Comparison of ENCODE assay signal across 7 mouse cellular contexts in the genomic region with DNA sequence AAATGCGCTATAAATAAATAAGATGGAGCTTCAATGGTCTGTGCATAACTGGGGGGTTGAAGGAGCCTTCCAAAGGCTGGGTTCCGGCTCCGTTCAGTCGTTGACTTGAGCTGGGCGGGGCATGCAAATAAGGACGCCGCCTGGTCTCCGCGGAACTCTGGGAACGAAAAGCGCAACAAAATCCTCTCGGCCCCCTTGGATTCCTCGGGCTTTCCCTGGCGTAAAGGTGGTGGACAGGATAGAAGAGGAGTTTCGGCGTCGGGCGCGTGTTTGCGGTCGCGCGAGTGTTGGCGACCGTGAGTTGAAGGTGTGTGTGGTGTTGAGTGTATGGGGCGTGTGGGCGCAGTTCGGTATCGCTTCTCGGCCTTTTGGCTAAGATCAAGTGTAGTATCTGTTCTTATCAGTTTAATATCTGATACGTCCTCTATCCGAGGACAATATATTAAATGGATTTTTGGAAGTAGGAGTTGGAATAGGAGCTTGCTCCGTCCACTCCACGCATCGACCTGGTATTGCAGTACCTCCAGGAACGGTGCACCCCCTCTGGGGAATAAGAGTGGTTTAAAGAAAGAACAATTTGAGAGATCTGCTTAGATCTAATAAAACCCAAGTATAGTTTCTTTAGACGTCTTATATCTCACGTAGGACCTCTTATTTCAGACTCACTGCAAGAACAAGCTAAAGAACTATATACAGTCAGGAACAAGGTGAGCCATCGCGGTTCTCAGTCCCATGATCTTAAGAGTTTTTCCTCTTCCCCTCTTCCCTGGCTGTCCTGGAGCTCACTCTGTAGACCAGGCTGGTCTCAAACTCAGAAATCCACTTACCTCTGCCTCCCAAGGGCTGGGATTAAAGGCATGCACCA. TPM values are rescaled to one million over a fixed set of nuclear protein-coding genes. Genes with fewer than 3 reads are reported as not detected.
DNase-seq lines count a peak whose midpoint lies in the region; ATAC-seq and TF ChIP-seq lines count a peak whose summit lies in the region.
"Not testable (repeated sequence)": the region's sequence is repeated elsewhere in the genome, so short reads cannot be mapped to it uniquely, and the experiment has no call there.

No protein-coding gene starts in this region.

- not testable (repeated sequence) for H3K36me3 ChIP-seq in embryonic facial prominence, embryonic 10.5 days (replicated peaks); intestine, postnatal 0 days (ENCODE audit: control insufficient read depth, insufficient read depth); limb, embryonic 10.5 days; midbrain, embryonic 13.5 days

- peak overlapping the region; percentile 97 for H3K27ac ChIP-seq in embryonic facial prominence, embryonic 10.5 days (replicated peaks)
- peak overlapping the region; percentile 89 for H3K27ac ChIP-seq in intestine, postnatal 0 days (ENCODE audit: low read depth, low read length)
- H3K27ac ChIP-seq in limb, embryonic 10.5 days = peak overlapping the region; percentile 96
- H3K27ac ChIP-seq in midbrain, embryonic 13.5 days = peak overlapping the region; percentile 96

- H3K27me3 ChIP-seq in embryonic facial prominence, embryonic 10.5 days (replicated peaks; ENCODE audit: low read depth, poor library complexity, severe bottlenecking); intestine, postnatal 0 days (replicated peaks; ENCODE audit: control insufficient read depth, insufficient read depth, low read length); limb, embryonic 10.5 days (ENCODE audit: low read depth, poor library complexity, severe bottlenecking); midbrain, embryonic 13.5 days: not testable (repeated sequence)

- H3K9ac ChIP-seq in intestine, postnatal 0 days (ENCODE audit: low read depth, low read length) = peak overlapping the region; percentile 79
- H3K9ac ChIP-seq in midbrain, embryonic 13.5 days (replicated peaks) = peak overlapping the region; percentile 71

- peak; percentile 90 for DNase-seq in adrenal gland, postnatal 10 days
- peak; percentile 87 for DNase-seq in embryonic facial prominence, embryonic 10.5 days (ENCODE audit: low spot score)
- peak; percentile 61 for DNase-seq in gonadal fat pad, adult 2 months (ENCODE audit: low read depth)
- peak; percentile 85 for DNase-seq in limb, embryonic 10.5 days (ENCODE audit: low spot score)
- peak; percentile 78 for DNase-seq in spleen, adult 12 weeks (ENCODE audit: low spot score)

- not testable (repeated sequence) for H3K4me1 ChIP-seq in embryonic facial prominence, embryonic 10.5 days; intestine, postnatal 0 days (replicated peaks; ENCODE audit: control insufficient read depth, insufficient read depth, low read length); limb, embryonic 10.5 days; midbrain, embryonic 13.5 days (replicated peaks)

- WGBS in embryonic facial prominence, embryonic 10.5 days = under 1% methylated on average over 39 of the region's 40 CpGs
- under 1% methylated on average over 38 of the region's 40 CpGs for WGBS in intestine, postnatal 0 days
- WGBS in limb, embryonic 10.5 days = under 1% methylated on average over 38 of the region's 40 CpGs
- WGBS in midbrain, embryonic 13.5 days = under 1% methylated on average over 38 of the region's 40 CpGs

- peak overlapping the region; percentile 48 for H3K4me3 ChIP-seq in embryonic facial prominence, embryonic 10.5 days
- 0 out of 2 replicates have a peak overlapping the region, but pooled peaks have one; percentile 16 for H3K4me3 ChIP-seq in intestine, postnatal 0 days (ENCODE audit: low read depth, low read length)
- H3K4me3 ChIP-seq in limb, embryonic 10.5 days = peak overlapping the region; percentile 42
- peak overlapping the region; percentile 28 for H3K4me3 ChIP-seq in midbrain, embryonic 13.5 days (replicated peaks)

- peak; percentile 88 for ATAC-seq in intestine, postnatal 0 days
- ATAC-seq in midbrain, embryonic 13.5 days = peak; percentile 93

- H3K9me3 ChIP-seq in embryonic facial prominence, embryonic 10.5 days; intestine, postnatal 0 days (ENCODE audit: control insufficient read depth); limb, embryonic 10.5 days (replicated peaks); midbrain, embryonic 13.5 days: not testable (repeated sequence)

- TF ChIP-seq CTCF in intestine, postnatal 0 days (IDR thresholded peaks at IDR 0.05; ENCODE audit: low read depth) = not testable (repeated sequence)

- peak overlapping the region; percentile 54 for H3K4me2 ChIP-seq in intestine, postnatal 0 days (replicated peaks; ENCODE audit: low read depth)
- peak overlapping the region; percentile 48 for H3K4me2 ChIP-seq in midbrain, embryonic 13.5 days (replicated peaks)

RNA-seq across cellular contexts. Expression of a gene that starts 7.2 kb away (rescaled TPM):
- 10 to 100 TPM; 10.4 to 16.7 TPM for total RNA-seq in adrenal gland, postnatal 10 days (2021)
- 3.3 and 5.1 TPM in 2 replicates for polyA plus RNA-seq in embryonic facial prominence, embryonic 10.5 days (2016; fragmentation: Nextera tagmentation; extraction: Ambion mirVana)
- 18.8 and 26.6 TPM in 2 replicates for polyA plus RNA-seq in gonadal fat pad, adult 2 months (2012; rRNA removed)
- 6.3 and 7.8 TPM in 2 replicates for polyA plus RNA-seq in intestine, postnatal 0 days (2015; fragmentation: Nextera tagmentation; extraction: Ambion mirVana)
- 1.9 and 2.4 TPM in 2 replicates for polyA plus RNA-seq in limb, embryonic 10.5 days (2016; fragmentation: Nextera tagmentation; extraction: Ambion mirVana)
- polyA plus RNA-seq in midbrain, embryonic 13.5 days (2015; fragmentation: Nextera tagmentation; extraction: Ambion mirVana) = 5.1 and 8.4 TPM in 2 replicates

RNA-seq across cellular contexts. Expression of a gene that starts 31.1 kb away (rescaled TPM):
- total RNA-seq in adrenal gland, postnatal 10 days (2021) = 10 to 100 TPM; 22.5 to 26.4 TPM
- polyA plus RNA-seq in embryonic facial prominence, embryonic 10.5 days (2016; fragmentation: Nextera tagmentation; extraction: Ambion mirVana) = 28.2 and 29.4 TPM in 2 replicates
- polyA plus RNA-seq in gonadal fat pad, adult 2 months (2012; rRNA removed) = 23.7 and 25.3 TPM in 2 replicates
- 13.3 and 15.3 TPM in 2 replicates for polyA plus RNA-seq in intestine, postnatal 0 days (2015; fragmentation: Nextera tagmentation; extraction: Ambion mirVana)
- 18.7 and 22.3 TPM in 2 replicates for polyA plus RNA-seq in limb, embryonic 10.5 days (2016; fragmentation: Nextera tagmentation; extraction: Ambion mirVana)
- polyA plus RNA-seq in midbrain, embryonic 13.5 days (2015; fragmentation: Nextera tagmentation; extraction: Ambion mirVana) = 21.7 and 24.8 TPM in 2 replicates

RNA-seq across cellular contexts. Expression of a gene that starts 59.1 kb away (rescaled TPM):
- not detected for total RNA-seq in adrenal gland, postnatal 10 days (2021)
- not detected in 2 replicates for polyA plus RNA-seq in embryonic facial prominence, embryonic 10.5 days (2016; fragmentation: Nextera tagmentation; extraction: Ambion mirVana)
- 0.16 TPM in 1 of 2 replicates, not detected in the other for polyA plus RNA-seq in gonadal fat pad, adult 2 months (2012; rRNA removed)
- 0.27 and 0.37 TPM in 2 replicates for polyA plus RNA-seq in intestine, postnatal 0 days (2015; fragmentation: Nextera tagmentation; extraction: Ambion mirVana)
- polyA plus RNA-seq in limb, embryonic 10.5 days (2016; fragmentation: Nextera tagmentation; extraction: Ambion mirVana) = not detected in 2 replicates
- not detected in 2 replicates for polyA plus RNA-seq in midbrain, embryonic 13.5 days (2015; fragmentation: Nextera tagmentation; extraction: Ambion mirVana)

Comparison
In these comparisons a context has a peak if more than half of its experiments do, and no peak if none do; other contexts are left out.
1. Peak in every context shown above with its lines: DNase-seq, ATAC-seq, H3K4me3 ChIP-seq and H3K27ac ChIP-seq.